Mouse (Mus musculus) forebrain, embryonic 15.5 days (tissue): Measurements from ENCODE around the gene Nxpe3. TPM values are rescaled to one million over a fixed set of nuclear protein-coding genes. Genes with fewer than 3 reads are reported as not detected.

Experiments
- ATAC-seq: fragments of 200-750 bp; cut with Nextera tagmentation; replicated peaks from 2 replicates; pipeline ENCODE4 v1.8.0; 2017; ENCODE audit warnings: mild to moderate bottlenecking, moderate TSS enrichment, moderate library complexity
- H3K27ac ChIP-seq: fragments of 300-500 bp; sonication (generic); replicated peaks from 2 replicates; pipeline ENCODE4 v1.5.1; 2015; ENCODE audit warnings: mild to moderate bottlenecking, inconsistent platforms
- H3K27me3 ChIP-seq: fragments of 300-500 bp; sonication (generic); 2 replicates; pipeline ENCODE4 v1.6.1; 2015; ENCODE audit warnings: inconsistent platforms
- H3K36me3 ChIP-seq: fragments of 300-500 bp; sonication (generic); 2 replicates; pipeline ENCODE4 v1.6.1; 2015; ENCODE audit warnings: mild to moderate bottlenecking, inconsistent platforms
- H3K4me1 ChIP-seq: fragments of 300-500 bp; sonication (generic); 2 replicates; pipeline ENCODE4 v1.6.1; 2015; ENCODE audit warnings: inconsistent platforms
- H3K4me2 ChIP-seq: fragments of 300-500 bp; sonication (generic); replicated peaks from 2 replicates; pipeline ENCODE4 v1.6.1; 2015; ENCODE audit warnings: mild to moderate bottlenecking, inconsistent platforms
- H3K4me3 ChIP-seq: fragments of 300-500 bp; sonication (generic); 2 replicates; pipeline ENCODE4 v1.5.1; 2015; ENCODE audit warnings: mild to moderate bottlenecking, inconsistent platforms
- H3K9ac ChIP-seq: fragments of 300-500 bp; sonication (generic); replicated peaks from 2 replicates; pipeline ENCODE4 v1.6.1; 2015; ENCODE audit warnings: mild to moderate bottlenecking, inconsistent platforms
- H3K9me3 ChIP-seq: fragments of 300-500 bp; sonication (generic); 2 replicates; pipeline ENCODE4 v1.6.1; 2016; ENCODE audit warnings: inconsistent platforms
- WGBS: fragments of 180-500 bp; shearing (Covaris S2); methylation state at CpG from one replicate; pipeline ENCODE4 v1.1.7; 2015; ENCODE audit warnings: mixed read lengths; 5-methylcytosine and 5-hydroxymethylcytosine counted together
- polyA plus RNA-seq: library from polyadenylated mRNA; unstranded; fragments of >200 nt; fragmentation: Nextera tagmentation; extraction: Ambion mirVana; gene quantifications from 2 replicates; pipeline ENCODE4 v1.2.1, GENCODE M21; 2015

Nxpe3 gene
- polyA plus RNA-seq = 1.3 and 1.5 TPM in 2 replicates

- Histone ChIP-seq H3K4me2 (peak within 1 kb of the TSS; percentile 66), H3K4me1 (peaks cover 19% of the 10 kb centered on the region), H3K36me3 (no peaks in the 10 kb centered on the region), H3K9ac (peak within 1 kb of the TSS; percentile 58), H3K27ac (peak within 1 kb of the TSS; percentile 90), H3K9me3 (no peaks in the 10 kb centered on the region), H3K4me3 (peak within 1 kb of the TSS; percentile 52), H3K27me3 (no peaks in the 10 kb centered on the region)
- peak; percentile 97 for ATAC-seq
- WGBS = under 1% methylated on average over 69 of the region's 74 CpGs
Measured at GRCm38 (mm10) chr16:55894893-55895650, at the start of gene Nxpe3. Gene Nxpe3 (minus strand): TSS chr16:55895285.

- no peak overlapping the region for H3K4me3 ChIP-seq
- H3K4me2 ChIP-seq = no peak overlapping the region
- no peaks in the 10 kb centered on the region for H3K9me3 ChIP-seq
- H3K36me3 ChIP-seq = no peaks in the 10 kb centered on the region
- H3K27ac ChIP-seq = no peak overlapping the region
- H3K27me3 ChIP-seq = no peaks in the 10 kb centered on the region
- no peak for ATAC-seq
- 92% methylated on average over 4 of the region's 4 CpGs for WGBS
- no peaks in the 10 kb centered on the region for H3K4me1 ChIP-seq
- no peak overlapping the region for H3K9ac ChIP-seq
Measured at GRCm38 (mm10) chr16:55940781-55941180, 45.7 kb upstream of the Nxpe3 start.

- no peak overlapping the region for H3K27ac ChIP-seq
- no peaks in the 10 kb centered on the region for H3K36me3 ChIP-seq
- H3K9me3 ChIP-seq = no peaks in the 10 kb centered on the region
- H3K9ac ChIP-seq = no peak overlapping the region
- no peaks in the 10 kb centered on the region for H3K4me1 ChIP-seq
- no peak overlapping the region for H3K4me3 ChIP-seq
- no peak overlapping the region for H3K4me2 ChIP-seq
- ATAC-seq = no peak
- H3K27me3 ChIP-seq = no peaks in the 10 kb centered on the region
- 90% methylated on average over 6 of the region's 6 CpGs for WGBS
Measured at GRCm38 (mm10) chr16:55939703-55940102, 44.6 kb upstream of the Nxpe3 start.

DNA sequence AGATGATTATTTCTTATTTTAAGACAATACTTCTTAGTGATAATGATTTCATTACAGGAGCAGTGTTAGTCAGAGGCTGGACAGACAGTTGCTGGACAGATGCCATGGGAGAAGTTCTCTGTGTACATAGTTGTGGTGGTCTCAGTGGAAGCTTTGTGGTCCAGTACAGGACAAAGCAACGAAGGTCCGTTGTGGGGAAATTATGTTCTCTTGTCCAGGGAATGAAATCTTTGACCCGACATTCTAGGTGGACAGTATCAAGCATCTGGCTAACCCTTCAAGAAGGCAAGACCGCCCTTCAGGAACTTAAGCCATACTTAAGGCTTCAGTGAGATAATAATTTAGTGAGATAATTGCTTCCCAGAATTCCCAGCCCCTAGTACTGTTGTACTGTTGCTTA, 43.7 kb upstream of the Nxpe3 start:
- Histone ChIP-seq H3K27ac (no peak overlapping the region), H3K4me3 (no peak overlapping the region), H3K4me1 (no peaks in the 10 kb centered on the region), H3K36me3 (no peaks in the 10 kb centered on the region), H3K9me3 (no peaks in the 10 kb centered on the region), H3K27me3 (no peaks in the 10 kb centered on the region), H3K4me2 (no peak overlapping the region), H3K9ac (no peak overlapping the region)
- WGBS = 81% methylated on average over 4 of the region's 4 CpGs
- no peak for ATAC-seq

DNA sequence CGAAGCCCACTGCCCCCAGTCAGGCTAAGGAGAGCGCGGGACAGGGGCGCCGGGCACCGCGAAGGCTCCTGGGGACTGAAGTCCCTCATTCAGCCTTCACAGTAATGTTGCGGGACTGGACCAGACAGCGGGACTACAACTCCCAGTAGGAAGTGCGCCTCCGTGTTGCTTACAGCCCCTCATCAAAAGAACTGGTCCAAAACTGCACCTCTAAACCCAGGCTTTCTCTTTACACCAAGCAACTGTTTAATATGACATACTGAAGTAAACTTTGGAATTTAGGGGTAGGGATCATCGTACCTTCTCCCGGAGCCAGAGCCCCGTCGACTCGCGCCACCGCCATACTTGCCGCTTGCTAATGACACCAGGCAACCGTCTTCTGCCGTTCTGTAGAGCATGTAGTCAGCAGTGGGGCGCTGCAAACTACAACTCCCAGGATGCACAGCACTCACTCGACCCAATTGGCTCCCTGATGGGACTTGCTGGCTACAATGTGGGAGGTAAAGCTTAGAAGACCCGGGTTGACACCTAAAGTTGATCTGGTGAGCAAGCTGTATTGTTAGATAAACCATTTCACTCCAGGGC, 39.5 kb upstream of the Nxpe3 start, which contains the start of gene Cep97:
Gene Cep97 (minus strand): TSS at position 403 of the 585 bp plus-strand sequence.
- H3K9ac ChIP-seq = peak within 1 kb of the TSS; percentile 65
- H3K36me3 ChIP-seq = peaks cover under 1% of the 10 kb centered on the region; the same call in 1 of the 2 replicates
- under 1% methylated on average over 24 of the region's 24 CpGs for WGBS
- peak within 1 kb of the TSS; percentile 55 for H3K4me2 ChIP-seq
- peaks cover 11% of the 10 kb centered on the region; the same call in 1 of the 2 replicates for H3K4me1 ChIP-seq
- no peaks in the 10 kb centered on the region for H3K27me3 ChIP-seq
- H3K4me3 ChIP-seq = peak within 1 kb of the TSS; percentile 62
- ATAC-seq = peak; percentile 100
- H3K9me3 ChIP-seq = no peaks in the 10 kb centered on the region
- peak within 1 kb of the TSS; percentile 69 for H3K27ac ChIP-seq

GRCm38 (mm10) chr16:55933681-55934343, 38.7 kb upstream of the Nxpe3 start:
- Histone ChIP-seq H3K4me3 (peak overlapping the region; percentile 62), H3K27me3 (no peaks in the 10 kb centered on the region), H3K4me2 (peak overlapping the region; percentile 55), H3K9ac (peak overlapping the region; percentile 65), H3K36me3 (peaks cover 4% of the 10 kb centered on the region; the same call in 1 of the 2 replicates), H3K4me1 (peaks cover 11% of the 10 kb centered on the region; the same call in 1 of the 2 replicates), H3K9me3 (no peaks in the 10 kb centered on the region), H3K27ac (peak overlapping the region; percentile 69)
- WGBS = under 1% methylated on average over 32 of the region's 32 CpGs
- peak; percentile 46 for ATAC-seq

DNA sequence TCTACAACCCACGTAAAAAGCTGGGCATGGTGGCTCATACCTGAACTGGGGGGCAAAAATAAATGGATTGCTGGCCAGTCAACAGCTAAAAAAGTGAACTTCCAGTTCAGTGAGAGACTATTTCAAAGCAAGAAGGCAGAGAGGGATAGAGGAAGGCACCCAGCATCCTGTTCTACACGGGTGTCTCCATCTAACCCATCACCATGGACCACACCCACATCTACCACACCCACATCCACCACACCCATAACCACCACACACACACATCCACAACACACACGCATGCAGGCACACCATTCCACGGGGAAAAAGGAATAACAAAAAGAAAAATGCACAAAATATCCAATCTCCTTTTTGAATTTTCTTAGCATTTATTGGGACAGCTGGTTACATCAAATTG, 28.9 kb upstream of the Nxpe3 start:
- Histone ChIP-seq H3K27me3 (no peaks in the 10 kb centered on the region), H3K9ac (no peak overlapping the region), H3K4me2 (no peak overlapping the region), H3K27ac (no peak overlapping the region), H3K9me3 (no peaks in the 10 kb centered on the region), H3K4me1 (no peaks in the 10 kb centered on the region), H3K36me3 (peaks cover 46% of the 10 kb centered on the region), H3K4me3 (no peak overlapping the region)
- whole genome bisulfite sequencing = 100% methylated on average over 4 of the region's 4 CpGs
- no peak for ATAC-seq

- Histone ChIP-seq H3K27ac (no peak overlapping the region), H3K27me3 (no peaks in the 10 kb centered on the region), H3K9me3 (no peaks in the 10 kb centered on the region), H3K4me2 (no peak overlapping the region), H3K4me3 (no peak overlapping the region), H3K9ac (no peak overlapping the region), H3K36me3 (peaks cover 56% of the 10 kb centered on the region), H3K4me1 (no peaks in the 10 kb centered on the region)
- no peak for ATAC-seq
- WGBS = 87% methylated on average over 10 of the region's 10 CpGs
Measured at GRCm38 (mm10) chr16:55922079-55922478, 27.0 kb upstream of the Nxpe3 start.

- H3K4me3 ChIP-seq = no peak overlapping the region
- H3K9me3 ChIP-seq = no peaks in the 10 kb centered on the region
- H3K4me2 ChIP-seq = no peak overlapping the region
- no peak overlapping the region for H3K9ac ChIP-seq
- H3K36me3 ChIP-seq = peaks cover 65% of the 10 kb centered on the region
- no peaks in the 10 kb centered on the region for H3K4me1 ChIP-seq
- 94% methylated on average over 7 of the region's 7 CpGs for WGBS
- no peak for ATAC-seq
- H3K27ac ChIP-seq = no peak overlapping the region
- H3K27me3 ChIP-seq = no peaks in the 10 kb centered on the region
Measured at GRCm38 (mm10) chr16:55914716-55915115, 19.6 kb upstream of the Nxpe3 start.

- Histone ChIP-seq H3K27ac (no peak overlapping the region), H3K4me2 (no peak overlapping the region), H3K9ac (no peak overlapping the region), H3K9me3 (no peaks in the 10 kb centered on the region), H3K4me3 (no peak overlapping the region), H3K36me3 (peaks cover 51% of the 10 kb centered on the region), H3K27me3 (no peaks in the 10 kb centered on the region), H3K4me1 (no peaks in the 10 kb centered on the region)
- WGBS = 92% methylated on average over 10 of the region's 10 CpGs
- peak; percentile 58; the same call in 1 of the 2 replicates for ATAC-seq
Measured at GRCm38 (mm10) chr16:55910208-55910793, 15.2 kb upstream of the Nxpe3 start.

GRCm38 (mm10) chr16:55906928-55907679, 12.0 kb upstream of the Nxpe3 start:
- Histone ChIP-seq H3K27me3 (no peaks in the 10 kb centered on the region), H3K4me1 (no peaks in the 10 kb centered on the region), H3K36me3 (peaks cover 38% of the 10 kb centered on the region), H3K9me3 (no peaks in the 10 kb centered on the region), H3K27ac (no peak overlapping the region), H3K9ac (no peak overlapping the region), H3K4me3 (no peak overlapping the region), H3K4me2 (no peak overlapping the region)
- WGBS = 95% methylated on average over 5 of the region's 5 CpGs
- no peak for ATAC-seq
